Mouse (Mus musculus) MEL (cell line): ENCODE data around the gene Itfg1.

Source experiments
- CTCF ChIP-seq, 3 experiments: IDR thresholded peaks in 2 of 3; conservative IDR thresholded peaks in 1 of 3; 2 replicates each; pipeline ENCODE4 v1.5.1; 2011 to 2012; ENCODE audit warnings: low read length in 3 of 3, low read depth in 2 of 3, mild to moderate bottlenecking in 2 of 3, improper control_type of control experiment in 1 of 3, inconsistent platforms in 1 of 3, mixed read lengths in 1 of 3, moderate library complexity in 1 of 3; ENCODE audit not compliant: control insufficient read depth in 1 of 3, insufficient read depth in 1 of 3, poor library complexity in 1 of 3, severe bottlenecking in 1 of 3
- GATA1 ChIP-seq: IDR thresholded peaks from 2 replicates; pipeline ENCODE4 v1.6.1; 2011; ENCODE audit warnings: low read depth, low read length, improper control_type of control experiment
- MAZ ChIP-seq: IDR thresholded peaks from 2 replicates; pipeline ENCODE4 v1.6.1; 2012; ENCODE audit warnings: low read depth, mild to moderate bottlenecking, inconsistent platforms, low read length, improper control_type of control experiment
- TAL1 ChIP-seq: IDR thresholded peaks from 2 replicates; pipeline ENCODE4 v1.6.1; 2012; ENCODE audit warnings: mild to moderate bottlenecking, inconsistent platforms, low read length, moderate library complexity, mixed read lengths

DNA sequence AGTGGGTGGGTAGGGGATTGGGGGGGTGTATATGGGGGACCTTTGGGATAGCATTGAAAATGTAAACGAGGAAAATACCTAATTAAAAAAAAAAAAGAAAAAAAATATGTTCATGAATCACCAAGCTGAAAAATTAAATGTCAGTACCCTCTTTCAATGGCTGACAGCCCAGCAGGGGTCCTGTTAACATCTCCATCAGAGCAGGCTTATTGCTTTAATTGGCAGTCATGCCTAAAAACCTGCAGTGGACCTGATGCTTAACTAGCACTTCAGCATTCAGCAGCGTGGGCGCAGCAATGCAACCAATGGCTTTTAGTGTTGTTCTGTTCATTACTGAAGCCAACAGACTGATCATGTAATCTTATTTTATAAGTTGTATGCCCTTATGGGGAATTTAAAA is 60.6 kb downstream of the Itfg1 start:
- TF ChIP-seq CTCF (IDR thresholded peaks at IDR 0.05 in 2 of 3, conservative IDR thresholded peaks at IDR 0.05 in 1 of 3; ENCODE audit: control insufficient read depth in 1 of 3, insufficient read depth in 1 of 3, low read depth in 2 of 3, low read length in 3 of 3, poor library complexity in 1 of 3, severe bottlenecking in 1 of 3) (no peak), TAL1 (no peak), MAZ (no peak), GATA1 (no peak)
